ENCODE assay signal across 10 mouse cellular contexts in genomic region chr11:75913953-75914352, GRCm38 (mm10). TPM values are rescaled to one million over a fixed set of nuclear protein-coding genes. Genes with fewer than 3 reads are reported as not detected.
DNase-seq lines count a peak whose midpoint lies in the region; ATAC-seq and TF ChIP-seq lines count a peak whose summit lies in the region.
"Had no signal": no experiment of that assay in that cellular context is flagged by ENCODE, and none has a peak within 500 bp of the region (broad histone marks: within the 10 kb centered on the region; RNA-seq: fewer than 3 reads in every experiment).

No protein-coding gene starts in this region.

- intact Hi-C loops in left cerebral cortex, adult 2 months (cut with DNase I) = loop anchor here (1.0 to 2.0 kb wide), 2 partner anchors 53 to 253 kb away; no protein-coding TSS in a partner anchor
- intact Hi-C loops in left cerebral cortex, postnatal 36 days (cut with DNase I) = loop anchor here (2.0 kb wide), 1 partner anchor 53 kb away; no protein-coding TSS in a partner anchor

- H3K27ac ChIP-seq in left cerebral cortex, adult 2 months = no peak overlapping the region
- H3K27ac ChIP-seq: embryonic facial prominence, embryonic 15.5 days; liver, embryonic 13.5 days had no signal

- peak; percentile 87 for ATAC-seq in erythroblast, adult 5-6 weeks (replicated peaks; ENCODE audit: low FRiP score, poor library complexity, severe bottlenecking)

- H3K4me3 ChIP-seq in left cerebral cortex, adult 2 months = no peak overlapping the region
- H3K4me3 ChIP-seq: embryonic facial prominence, embryonic 15.5 days; liver, embryonic 13.5 days had no signal

- TF ChIP-seq CTCF in left cerebral cortex, adult 2 months (IDR thresholded peaks at IDR 0.05) = peak; percentile 57

- DNase-seq in left cerebral cortex, adult 2 months (ENCODE audit: extremely low spot score in 1 of 2, low spot score in 2 of 2) = peak in 1 of 2 experiments; percentile 20
- DNase-seq in left cerebral cortex, postnatal 36 days (ENCODE audit: low spot score in 2 of 2) = no peak
- peak; percentile 37 for DNase-seq in NIH3T3 (ENCODE audit: low read depth)
- peak; percentile 76 to 88 for DNase-seq in kidney, postnatal 36 days
- peak; percentile 66 to 78 for DNase-seq in spleen, postnatal 14 days (ENCODE audit: low spot score in 2 of 2)
- no peak for DNase-seq in right cerebral cortex, adult 18-20 months
- no peak for DNase-seq in right cerebral cortex, adult 2 months (ENCODE audit: low spot score in 2 of 2)

RNA-seq across cellular contexts. Expression of gene Rph3al, which starts 24.3 kb away (rescaled TPM):
- total RNA-seq in left cerebral cortex, adult 2 months (2021) = 1 to 10 TPM; 2.3 to 2.7 TPM
- 1 to 10 TPM; 2.0 to 4.3 TPM for total RNA-seq in left cerebral cortex, postnatal 36 days (2021)
- 5.6 and 11.1 TPM in 2 replicates for total RNA-seq in erythroblast, adult 5-6 weeks (2015; ENCODE audit: low replicate concordance)
- 7.5 and 10.3 TPM in 2 replicates for total RNA-seq in erythroblast, adult 5-6 weeks (2017; ENCODE audit: low replicate concordance)

Comparison
In these comparisons a context has a peak if more than half of its experiments do, and no peak if none do; other contexts are left out.
1. DNase-seq: peak in NIH3T3 (single experiment), kidney, postnatal 36 days (2 of 2) and spleen, postnatal 14 days (2 of 2); none in left cerebral cortex, postnatal 36 days (0 of 2), right cerebral cortex, adult 18-20 months (single experiment) and right cerebral cortex, adult 2 months (0 of 2).